Mouse (Mus musculus): ENCODE results near the gene Dmxl2. TPM values are rescaled to one million over a fixed set of nuclear protein-coding genes. Genes with fewer than 3 reads are reported as not detected.

The Dmxl2 gene
- polyA plus RNA-seq, 1 experiment = 98.9 TPM

DNA sequence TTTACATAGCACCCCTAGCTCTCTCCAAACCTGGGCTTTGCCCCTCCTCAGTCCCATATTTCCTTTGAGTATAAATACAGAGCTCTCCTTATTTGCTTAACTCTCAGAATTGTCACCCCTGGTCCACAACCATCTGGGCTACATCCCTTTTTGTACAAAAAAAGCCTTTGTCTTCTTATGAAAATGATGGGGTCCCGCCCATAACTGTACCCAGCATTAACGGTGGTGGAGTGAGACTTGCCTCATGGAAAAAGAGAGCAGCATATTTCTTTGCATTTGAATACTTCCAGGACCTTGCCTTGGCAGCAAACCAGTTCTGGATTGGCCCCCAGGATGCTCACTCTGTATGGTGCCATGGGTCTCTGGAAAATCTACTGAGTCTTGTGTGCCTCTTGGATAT lies 28.5 kb upstream of the Dmxl2 start:
- Histone ChIP-seq H3K4me3 (replicated peaks; ENCODE audit: insufficient read depth, low read depth, low read length) (no peak overlapping the region), H3K27ac (ENCODE audit: insufficient read depth, low read length) (no peak overlapping the region), H3K27me3 (ENCODE audit: control insufficient read depth, insufficient read depth, low read length) (no peaks in the 10 kb centered on the region), H3K4me1 (ENCODE audit: control insufficient read depth, insufficient read depth, low read length) (peaks cover 11% of the 10 kb centered on the region)
- no peak for TF ChIP-seq CTCF (IDR thresholded peaks at IDR 0.05; ENCODE audit: borderline replicate concordance, insufficient read depth, low read depth, low read length)
- TF ChIP-seq POLR2A (IDR thresholded peaks at IDR 0.05; ENCODE audit: borderline replicate concordance, insufficient read depth, low read length) = no peak
- no peak for DNase-seq
- 53% methylated on average over 2 of the region's 2 CpGs for WGBS

DNA sequence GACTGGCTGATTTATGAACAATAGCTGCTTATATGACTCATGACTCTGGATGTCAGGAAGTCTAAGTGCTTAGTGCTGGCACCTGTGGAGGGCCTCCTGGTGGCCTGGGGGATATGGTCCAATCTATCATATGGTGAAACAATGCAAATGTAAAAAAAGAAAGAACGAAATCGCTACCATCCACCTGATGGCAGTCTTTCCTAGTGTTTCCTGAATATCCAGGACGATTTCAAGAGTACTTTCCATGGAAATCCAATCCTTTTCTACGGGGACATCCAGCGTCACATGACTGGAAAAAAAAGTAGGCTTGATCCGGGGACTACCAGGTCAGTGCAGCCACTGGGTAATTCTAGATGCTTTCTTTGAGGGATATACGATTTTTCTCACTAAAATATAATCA lies 26.3 kb upstream of the Dmxl2 start:
- Histone ChIP-seq H3K27ac (ENCODE audit: insufficient read depth, low read length) (no peak overlapping the region), H3K4me1 (ENCODE audit: control insufficient read depth, insufficient read depth, low read length) (no peaks in the 10 kb centered on the region), H3K27me3 (ENCODE audit: control insufficient read depth, insufficient read depth, low read length) (no peaks in the 10 kb centered on the region), H3K4me3 (replicated peaks; ENCODE audit: insufficient read depth, low read depth, low read length) (no peak overlapping the region)
- WGBS = 36% methylated on average over 7 of the region's 7 CpGs
- DNase-seq = no peak
- no peak for TF ChIP-seq POLR2A (IDR thresholded peaks at IDR 0.05; ENCODE audit: borderline replicate concordance, insufficient read depth, low read length)
- peak; percentile 22; the same call in 1 of the 2 replicates for TF ChIP-seq CTCF (IDR thresholded peaks at IDR 0.05; ENCODE audit: borderline replicate concordance, insufficient read depth, low read depth, low read length)

DNA sequence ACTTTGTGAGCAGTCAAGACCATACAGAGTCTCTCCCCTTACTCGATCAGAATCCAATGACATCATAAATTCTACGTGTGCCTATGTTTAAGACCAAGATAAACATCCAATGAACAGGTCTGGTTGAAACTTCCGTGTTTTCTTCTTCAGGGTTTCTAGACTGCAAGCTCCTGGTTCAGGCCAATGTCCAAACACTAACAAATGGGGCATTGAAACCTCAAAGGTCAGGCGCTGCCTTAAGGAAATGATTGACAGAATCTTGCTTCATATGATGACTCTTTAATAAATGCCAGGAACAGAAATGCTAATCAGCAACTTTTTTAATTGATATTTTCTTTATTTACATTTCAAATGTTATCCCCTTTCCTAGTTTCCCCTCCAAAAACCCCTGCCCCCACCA lies 18.9 kb upstream of the Dmxl2 start:
- Histone ChIP-seq H3K4me3 (replicated peaks; ENCODE audit: insufficient read depth, low read depth, low read length) (no peak overlapping the region), H3K27ac (ENCODE audit: insufficient read depth, low read length) (no peak overlapping the region), H3K4me1 (ENCODE audit: control insufficient read depth, insufficient read depth, low read length) (no peaks in the 10 kb centered on the region), H3K27me3 (ENCODE audit: control insufficient read depth, insufficient read depth, low read length) (no peaks in the 10 kb centered on the region)
- WGBS = 89% methylated on average over 4 of the region's 4 CpGs
- TF ChIP-seq POLR2A (IDR thresholded peaks at IDR 0.05; ENCODE audit: borderline replicate concordance, insufficient read depth, low read length) (no peak), CTCF (IDR thresholded peaks at IDR 0.05; ENCODE audit: borderline replicate concordance, insufficient read depth, low read depth, low read length) (no peak)
- DNase-seq = no peak

DNA sequence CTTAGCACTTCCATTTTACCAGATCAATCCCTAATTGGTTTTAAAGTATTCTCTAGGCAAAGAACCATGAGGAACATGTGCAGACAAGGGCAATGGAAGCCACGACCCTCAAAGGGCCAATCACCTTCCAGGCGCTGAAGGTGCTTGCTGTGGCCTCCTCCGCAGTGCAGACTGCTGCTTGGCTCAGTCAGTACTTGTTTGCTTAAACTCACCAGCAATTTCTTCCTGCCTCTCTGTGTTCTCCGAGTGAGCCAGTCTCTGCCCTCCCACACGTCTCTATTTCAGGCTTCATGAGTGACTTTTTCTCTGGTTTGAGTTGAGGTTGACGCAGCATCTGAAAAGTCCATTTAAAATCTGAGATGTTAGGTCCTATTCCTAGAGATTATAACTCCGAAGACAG lies 17.5 kb upstream of the Dmxl2 start:
- WGBS = 71% methylated on average over 7 of the region's 7 CpGs
- H3K4me3 ChIP-seq (replicated peaks; ENCODE audit: insufficient read depth, low read depth, low read length) = no peak overlapping the region
- TF ChIP-seq CTCF (IDR thresholded peaks at IDR 0.05; ENCODE audit: borderline replicate concordance, insufficient read depth, low read depth, low read length) = no peak
- TF ChIP-seq POLR2A (IDR thresholded peaks at IDR 0.05; ENCODE audit: borderline replicate concordance, insufficient read depth, low read length) = no peak
- H3K27ac ChIP-seq (ENCODE audit: insufficient read depth, low read length) = no peak overlapping the region
- DNase-seq = no peak
- H3K4me1 ChIP-seq (ENCODE audit: control insufficient read depth, insufficient read depth, low read length) = no peaks in the 10 kb centered on the region
- H3K27me3 ChIP-seq (ENCODE audit: control insufficient read depth, insufficient read depth, low read length) = no peaks in the 10 kb centered on the region

DNA sequence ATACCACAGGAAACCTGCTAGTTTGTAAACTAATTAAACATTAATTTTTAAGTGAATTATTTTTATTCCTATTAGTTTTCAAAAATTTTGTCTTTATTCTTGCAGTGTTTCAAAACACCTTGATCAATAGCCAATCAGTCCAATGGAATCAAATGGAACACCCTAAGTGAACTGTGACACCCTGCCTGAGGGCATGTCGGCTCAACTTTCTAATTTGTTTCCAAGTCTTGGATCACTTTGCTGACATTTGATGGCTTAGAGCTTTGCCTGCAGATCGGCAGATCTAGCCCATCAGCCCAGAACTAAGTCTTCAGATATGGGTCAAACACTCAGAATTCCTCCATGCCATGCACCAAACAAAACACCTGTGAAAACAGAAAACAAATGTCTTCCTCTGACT lies 14.6 kb upstream of the Dmxl2 start:
- 77% methylated on average over 2 of the region's 2 CpGs for WGBS
- TF ChIP-seq CTCF (IDR thresholded peaks at IDR 0.05; ENCODE audit: borderline replicate concordance, insufficient read depth, low read depth, low read length) (no peak), POLR2A (IDR thresholded peaks at IDR 0.05; ENCODE audit: borderline replicate concordance, insufficient read depth, low read length) (no peak)
- Histone ChIP-seq H3K27me3 (ENCODE audit: control insufficient read depth, insufficient read depth, low read length) (no peaks in the 10 kb centered on the region), H3K27ac (ENCODE audit: insufficient read depth, low read length) (no peak overlapping the region), H3K4me1 (ENCODE audit: control insufficient read depth, insufficient read depth, low read length) (no peaks in the 10 kb centered on the region), H3K4me3 (replicated peaks; ENCODE audit: insufficient read depth, low read depth, low read length) (no peak overlapping the region)
- no peak for DNase-seq

DNA sequence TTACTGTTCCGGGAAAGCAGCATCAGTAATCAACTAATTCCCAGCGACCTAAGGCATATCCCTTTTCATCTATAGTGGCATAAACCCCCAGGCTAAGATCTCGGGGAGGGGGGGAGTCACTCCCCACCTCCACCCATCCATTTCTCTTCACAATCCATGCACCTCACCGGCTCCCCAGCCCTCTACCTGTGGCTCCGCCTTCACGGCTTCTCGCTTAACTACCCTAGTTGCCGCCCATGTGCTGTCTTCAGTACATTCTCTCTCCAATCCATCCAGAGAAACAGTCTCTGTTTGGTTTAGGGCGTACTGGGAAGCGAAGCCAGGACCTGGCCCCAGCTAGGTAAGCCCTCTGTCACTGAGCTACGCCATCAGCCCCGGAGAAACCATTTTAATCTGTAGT lies 1.4 kb upstream of the Dmxl2 start:
- Histone ChIP-seq H3K27ac (ENCODE audit: insufficient read depth, low read length) (no peak overlapping the region), H3K4me1 (ENCODE audit: control insufficient read depth, insufficient read depth, low read length) (peaks cover 2% of the 10 kb centered on the region; the same call in 1 of the 2 replicates), H3K4me3 (replicated peaks; ENCODE audit: insufficient read depth, low read depth, low read length) (peak overlapping the region; percentile 51), H3K27me3 (ENCODE audit: control insufficient read depth, insufficient read depth, low read length) (no peaks in the 10 kb centered on the region)
- TF ChIP-seq CTCF (IDR thresholded peaks at IDR 0.05; ENCODE audit: borderline replicate concordance, insufficient read depth, low read depth, low read length) = no peak
- TF ChIP-seq POLR2A (IDR thresholded peaks at IDR 0.05; ENCODE audit: borderline replicate concordance, insufficient read depth, low read length) = no peak
- WGBS = 18% methylated on average over 12 of the region's 12 CpGs
- DNase-seq = peak; percentile 41 to 46

DNA sequence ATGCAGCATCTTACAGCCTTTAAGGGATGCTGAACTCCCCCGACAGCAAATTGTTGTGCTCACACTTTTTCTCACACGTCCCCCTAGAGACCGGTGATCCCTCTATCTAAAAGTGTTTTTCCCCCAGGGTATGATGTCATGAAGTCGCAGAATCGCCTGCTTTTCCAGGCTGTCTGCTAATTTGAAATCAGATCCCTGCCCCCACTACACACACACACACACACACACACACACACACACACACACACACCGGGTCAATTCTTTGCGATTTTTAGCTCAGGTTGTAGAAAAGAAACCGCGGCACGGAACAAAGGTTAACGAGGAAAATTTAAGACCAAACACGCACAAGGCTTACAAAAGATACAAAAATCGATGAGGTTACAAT lies 677 bp upstream of the Dmxl2 start:
- TF ChIP-seq POLR2A (IDR thresholded peaks at IDR 0.05; ENCODE audit: borderline replicate concordance, insufficient read depth, low read length) = no peak
- no peak for TF ChIP-seq CTCF (IDR thresholded peaks at IDR 0.05; ENCODE audit: borderline replicate concordance, insufficient read depth, low read depth, low read length)
- WGBS = 2% methylated on average over 13 of the region's 13 CpGs
- Histone ChIP-seq H3K27me3 (ENCODE audit: control insufficient read depth, insufficient read depth, low read length) (no peaks in the 10 kb centered on the region), H3K4me3 (replicated peaks; ENCODE audit: insufficient read depth, low read depth, low read length) (peak overlapping the region; percentile 72), H3K27ac (ENCODE audit: insufficient read depth, low read length) (peak overlapping the region; percentile 66), H3K4me1 (ENCODE audit: control insufficient read depth, insufficient read depth, low read length) (peaks cover 5% of the 10 kb centered on the region)
- no peak for DNase-seq

DNA sequence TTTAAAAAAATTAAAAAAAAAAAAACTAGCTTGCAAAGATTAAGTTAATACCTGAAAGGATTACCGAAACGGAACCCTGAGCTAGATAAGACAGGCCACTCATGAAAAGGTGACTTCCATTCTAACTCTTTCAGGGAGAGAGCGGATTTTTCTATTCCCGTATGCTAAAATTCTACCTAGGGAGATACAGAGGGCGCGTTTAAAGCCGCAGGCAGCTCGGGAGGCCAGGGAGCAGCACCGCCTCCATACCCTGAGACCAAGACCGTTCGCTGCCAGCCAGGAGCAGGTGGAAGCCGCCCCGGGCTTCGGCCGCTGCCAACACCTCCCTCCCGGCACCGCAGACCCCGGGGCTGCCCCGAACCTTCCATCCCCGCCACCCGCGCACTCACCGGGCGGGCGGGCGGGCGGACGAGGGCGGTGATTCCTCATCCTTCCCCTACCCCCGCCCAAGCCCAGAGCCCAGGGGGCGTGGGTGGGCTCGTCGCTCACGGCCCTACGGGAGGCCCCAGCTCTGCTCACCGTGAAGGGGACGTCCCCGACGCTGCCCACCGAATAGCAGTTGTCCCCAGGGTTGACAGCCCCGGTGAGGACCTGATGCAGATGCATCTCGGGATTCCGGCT lies 484 bp downstream of the Dmxl2 start:
- H3K27ac ChIP-seq (ENCODE audit: insufficient read depth, low read length) = peak overlapping the region; percentile 90
- WGBS = under 1% methylated on average over 43 of the region's 43 CpGs
- peaks cover 5% of the 10 kb centered on the region for H3K4me1 ChIP-seq (ENCODE audit: control insufficient read depth, insufficient read depth, low read length)
- peak; percentile 81 to 87 for DNase-seq
- peak overlapping the region; percentile 71 for H3K4me3 ChIP-seq (replicated peaks; ENCODE audit: insufficient read depth, low read depth, low read length)
- H3K27me3 ChIP-seq (ENCODE audit: control insufficient read depth, insufficient read depth, low read length) = no peaks in the 10 kb centered on the region
- no peak for TF ChIP-seq CTCF (IDR thresholded peaks at IDR 0.05; ENCODE audit: borderline replicate concordance, insufficient read depth, low read depth, low read length)
- no peak for TF ChIP-seq POLR2A (IDR thresholded peaks at IDR 0.05; ENCODE audit: borderline replicate concordance, insufficient read depth, low read length)

Measured in cerebellum, adult 2 months (tissue).